In genomic region chr3:156170076-156170475, GRCm38 (mm10) we compare ENCODE assay signal across 26 mouse cellular contexts.
"Had no signal": no experiment of that assay in that cellular context is flagged by ENCODE, and none has a peak within 500 bp of the region (broad histone marks: within the 10 kb centered on the region; RNA-seq: fewer than 3 reads in every experiment).

No protein-coding gene starts in this region.

- H3K4me1 ChIP-seq: heart, embryonic 10.5 days; heart, embryonic 12.5 days; hindbrain, embryonic 12.5 days; kidney, embryonic 15.5 days; limb, embryonic 13.5 days; limb, embryonic 15.5 days; liver, embryonic 12.5 days had no signal

- DNase-seq: gastrocnemius, postnatal 14 days; gastrocnemius, postnatal 36 days; heart, adult 18-20 months; heart, postnatal 10 days; heart, postnatal 4 days; kidney, adult 11 months; kidney, adult 2 months; kidney, adult 9 months; kidney, postnatal 14 days; kidney, postnatal 36 days; layer of hippocampus, adult 9-11 months; layer of hippocampus, postnatal 36 days; left cerebral cortex, postnatal 4 days had no signal

- H3K27me3 ChIP-seq: heart, embryonic 12.5 days; hindbrain, embryonic 12.5 days; kidney, embryonic 15.5 days; limb, embryonic 13.5 days; limb, embryonic 15.5 days; liver, embryonic 12.5 days had no signal

- H3K4me3 ChIP-seq: heart, embryonic 10.5 days; heart, embryonic 12.5 days; hindbrain, embryonic 12.5 days; kidney, embryonic 15.5 days; limb, embryonic 13.5 days; limb, embryonic 15.5 days; liver, embryonic 12.5 days had no signal

- H3K36me3 ChIP-seq: heart, embryonic 10.5 days; heart, embryonic 12.5 days; hindbrain, embryonic 12.5 days; kidney, embryonic 15.5 days; limb, embryonic 13.5 days; limb, embryonic 15.5 days; liver, embryonic 12.5 days had no signal

- ATAC-seq: hindbrain, embryonic 16.5 days; inflammation-experienced regulatory T-cells, adult 6 months; intestine, embryonic 16.5 days; liver, embryonic 12.5 days had no signal

- H3K9ac ChIP-seq: heart, embryonic 12.5 days; hindbrain, embryonic 12.5 days; hindbrain, embryonic 14.5 days; kidney, embryonic 15.5 days; limb, embryonic 13.5 days; limb, embryonic 15.5 days; liver, embryonic 12.5 days; liver, embryonic 14.5 days had no signal

- H3K4me2 ChIP-seq: heart, embryonic 12.5 days; hindbrain, embryonic 12.5 days; hindbrain, embryonic 14.5 days; kidney, embryonic 15.5 days; limb, embryonic 13.5 days; limb, embryonic 15.5 days; liver, embryonic 12.5 days had no signal

- H3K9me3 ChIP-seq: heart, embryonic 10.5 days; heart, embryonic 12.5 days; hindbrain, embryonic 12.5 days; kidney, embryonic 15.5 days; limb, embryonic 13.5 days; limb, embryonic 15.5 days; liver, embryonic 12.5 days had no signal

- H3K27ac ChIP-seq: heart, embryonic 10.5 days; hindbrain, embryonic 12.5 days; hindbrain, embryonic 14.5 days; kidney, embryonic 15.5 days; kidney, postnatal 0 days; limb, embryonic 13.5 days; limb, embryonic 15.5 days; liver, embryonic 12.5 days; liver, embryonic 14.5 days had no signal
